Mouse (Mus musculus): ENCODE measurements around the gene Ppp6r3.
A peak's percentile ranks its signal among the peaks of the same experiment; 100 is the strongest.

Gene Ppp6r3

GRCm38 (mm10) chr19:3431969-3432368, 143.6 kb downstream of the Ppp6r3 start:
- no peak for DNase-seq (ENCODE audit: low spot score)

- no peak for DNase-seq (ENCODE audit: low spot score)
Observed at GRCm38 (mm10) chr19:3431066-3431465, 144.5 kb downstream of the Ppp6r3 start.

GRCm38 (mm10) chr19:3429156-3429816, 146.3 kb downstream of the Ppp6r3 start:
- DNase-seq (ENCODE audit: low spot score) = no peak

- DNase-seq (ENCODE audit: low spot score) = no peak
Observed at GRCm38 (mm10) chr19:3428057-3428830, 147.3 kb downstream of the Ppp6r3 start.

GRCm38 (mm10) chr19:3424214-3424613, 151.3 kb downstream of the Ppp6r3 start:
- DNase-seq (ENCODE audit: low spot score) = no peak

- DNase-seq (ENCODE audit: low spot score) = no peak
Observed at GRCm38 (mm10) chr19:3422981-3423380, 152.6 kb downstream of the Ppp6r3 start.

- DNase-seq (ENCODE audit: low spot score) = no peak
Observed at GRCm38 (mm10) chr19:3422488-3422887, 153.1 kb downstream of the Ppp6r3 start.

- peak; percentile 22 for DNase-seq (ENCODE audit: low spot score)
Observed at GRCm38 (mm10) chr19:3419251-3419650, 156.3 kb downstream of the Ppp6r3 start.

- DNase-seq (ENCODE audit: low spot score) = peak; percentile 10
Observed at GRCm38 (mm10) chr19:3414268-3414733, 161.2 kb downstream of the Ppp6r3 start, which contains the start of gene Gal. Gene Gal (minus strand): TSS chr19:3414544.

- DNase-seq (ENCODE audit: low spot score) = no peak
Observed at GRCm38 (mm10) chr19:3405531-3406281, 169.8 kb downstream of the Ppp6r3 start.

Measured in urinary bladder, postnatal 14 days (tissue).